Mouse (Mus musculus) gastrocnemius, adult 18-20 months (tissue): ENCODE data around the gene Anapc4. TPM values are rescaled to one million over a fixed set of nuclear protein-coding genes. Genes with fewer than 3 reads are reported as not detected.

Experiments
- DNase-seq: peaks from one replicate; pipeline ENCODE4 v3.0.0; 2021; ENCODE audit warnings: low spot score
- long read RNA-seq, 2 experiments: library from polyadenylated mRNA; stranded (forward); transcript quantifications; one replicate each; pipeline ENCODE4 v2.0.0; 2021
- total RNA-seq, 2 experiments: library from RNA; stranded (reverse); gene quantifications; 2 replicates each; pipeline ENCODE4 v1.2.3; 2021

Gene Anapc4
- total RNA-seq, result 10 to 100 TPM; 32.7 to 34.4 TPM
- long read RNA-seq, experiment 1, transcript Anapc4-201 (28 exons, 3,854 nt), result major isoform, 68 of 69 reads
- long read RNA-seq, experiment 1, partial matches to known transcripts, result 0 of 69 reads
- long read RNA-seq, experiment 1, other reads (novel, unspliced or antisense), result 1 of 69 reads
- long read RNA-seq, experiment 2, transcript Anapc4-201 (28 exons, 3,854 nt), result major isoform, 47 of 51 reads
- long read RNA-seq, experiment 2, partial matches to known transcripts, result 3 of 51 reads
- long read RNA-seq, experiment 2, other reads (novel, unspliced or antisense), result 1 of 51 reads

- peak; percentile 100 for DNase-seq
Observed at GRCm38 (mm10) chr5:52833761-52834274, at the start of gene Anapc4. Anapc4 (plus strand) TSS chr5:52834012.

GRCm38 (mm10) chr5:52786556-52787322, 47.1 kb upstream of the Anapc4 start:
- DNase-seq, result no peak

GRCm38 (mm10) chr5:52793230-52793629, 40.6 kb upstream of the Anapc4 start:
- DNase-seq, result no peak

- DNase-seq, result no peak
Observed at GRCm38 (mm10) chr5:52794109-52794508, 39.7 kb upstream of the Anapc4 start.

GRCm38 (mm10) chr5:52799274-52799985, 34.4 kb upstream of the Anapc4 start:
- DNase-seq, result no peak

- no peak for DNase-seq
Observed at GRCm38 (mm10) chr5:52805801-52806200, 28.0 kb upstream of the Anapc4 start.

GRCm38 (mm10) chr5:52806349-52806748, 27.5 kb upstream of the Anapc4 start:
- no peak for DNase-seq

GRCm38 (mm10) chr5:52807030-52807429, 26.8 kb upstream of the Anapc4 start:
- DNase-seq, result no peak

GRCm38 (mm10) chr5:52810446-52810845, 23.4 kb upstream of the Anapc4 start:
- DNase-seq, result no peak

- no peak for DNase-seq
Observed at GRCm38 (mm10) chr5:52811056-52811455, 22.8 kb upstream of the Anapc4 start.

GRCm38 (mm10) chr5:52812456-52812855, 21.4 kb upstream of the Anapc4 start:
- DNase-seq, result no peak

- no peak for DNase-seq
Observed at GRCm38 (mm10) chr5:52813312-52813711, 20.5 kb upstream of the Anapc4 start.

GRCm38 (mm10) chr5:52818676-52819075, 15.1 kb upstream of the Anapc4 start:
- DNase-seq, result no peak

GRCm38 (mm10) chr5:52821691-52822090, 12.1 kb upstream of the Anapc4 start:
- DNase-seq, result peak; percentile 53

- DNase-seq, result no peak
Observed at GRCm38 (mm10) chr5:52827923-52828322, 5.9 kb upstream of the Anapc4 start.

GRCm38 (mm10) chr5:52833005-52833404, 807 bp upstream of the Anapc4 start:
- DNase-seq, result peak; percentile 10

- no peak for DNase-seq
Observed at GRCm38 (mm10) chr5:52834386-52834785, 574 bp downstream of the Anapc4 start.

GRCm38 (mm10) chr5:52844319-52844718, 10.5 kb downstream of the Anapc4 start:
- DNase-seq, result no peak

- no peak for DNase-seq
Observed at GRCm38 (mm10) chr5:52855727-52856126, 21.9 kb downstream of the Anapc4 start.

- no peak for DNase-seq
Observed at GRCm38 (mm10) chr5:52864446-52864845, 30.6 kb downstream of the Anapc4 start.

- peak; percentile 33 for DNase-seq
Observed at GRCm38 (mm10) chr5:52865825-52866224, 32.0 kb downstream of the Anapc4 start.
